Mouse (Mus musculus): ENCODE data around the gene Colgalt1. TPM values are rescaled to one million over a fixed set of nuclear protein-coding genes. Genes with fewer than 3 reads are reported as not detected.

Gene Colgalt1
- polyA plus RNA-seq, 1 experiment from 2014 or later = 74.5 TPM

GRCm38 (mm10) chr8:71633164-71633563, 22.4 kb downstream of the Colgalt1 start:
- H3K9ac ChIP-seq = no peak overlapping the region
- peaks cover 19% of the 10 kb centered on the region for H3K27me3 ChIP-seq (replicated peaks)
- H3K27ac ChIP-seq = no peak overlapping the region
- H3K4me2 ChIP-seq = no peak overlapping the region
- WGBS = 6% methylated on average over 19 of the region's 22 CpGs
- H3K9me3 ChIP-seq = no peaks in the 10 kb centered on the region
- no peak overlapping the region for H3K4me3 ChIP-seq
- H3K36me3 ChIP-seq (replicated peaks) = 0 out of 2 replicates have a peak, but pooled peaks cover 5% of the 10 kb centered on the region
- H3K4me1 ChIP-seq = peaks cover 27% of the 10 kb centered on the region
- ATAC-seq (replicated peaks) = no peak

- ATAC-seq (replicated peaks) = peak; percentile 50
- no peak overlapping the region for H3K4me3 ChIP-seq
- peaks cover 20% of the 10 kb centered on the region for H3K4me1 ChIP-seq
- H3K27ac ChIP-seq = peak overlapping the region; percentile 68
- WGBS = 6% methylated on average over 26 of the region's 26 CpGs
- peaks cover 6% of the 10 kb centered on the region; the same call in 1 of the 2 replicates for H3K36me3 ChIP-seq (replicated peaks)
- H3K9ac ChIP-seq = no peak overlapping the region; the same call in 1 of the 2 replicates
- peaks cover 23% of the 10 kb centered on the region for H3K27me3 ChIP-seq (replicated peaks)
- peak overlapping the region; percentile 25 for H3K4me2 ChIP-seq
- no peaks in the 10 kb centered on the region for H3K9me3 ChIP-seq
Observed at GRCm38 (mm10) chr8:71633981-71634667, 23.3 kb downstream of the Colgalt1 start.

- no peak overlapping the region for H3K4me2 ChIP-seq
- H3K27me3 ChIP-seq (replicated peaks) = peaks cover 11% of the 10 kb centered on the region; the same call in 1 of the 2 replicates
- no peak for ATAC-seq (replicated peaks)
- H3K4me3 ChIP-seq = no peak overlapping the region
- no peaks in the 10 kb centered on the region for H3K9me3 ChIP-seq
- H3K36me3 ChIP-seq (replicated peaks) = peaks cover 25% of the 10 kb centered on the region; the same call in 1 of the 2 replicates
- peaks cover 9% of the 10 kb centered on the region for H3K4me1 ChIP-seq
- 61% methylated on average over 8 of the region's 8 CpGs for WGBS
- no peak overlapping the region for H3K9ac ChIP-seq
- no peak overlapping the region for H3K27ac ChIP-seq
Observed at GRCm38 (mm10) chr8:71637149-71638095, 26.6 kb downstream of the Colgalt1 start.

- Histone ChIP-seq H3K4me2 (no peak overlapping the region), H3K36me3 (replicated peaks) (peaks cover 30% of the 10 kb centered on the region; the same call in 1 of the 2 replicates), H3K27ac (no peak overlapping the region), H3K9me3 (no peaks in the 10 kb centered on the region), H3K9ac (no peak overlapping the region), H3K27me3 (replicated peaks) (0 out of 2 replicates have a peak, but pooled peaks cover 11% of the 10 kb centered on the region), H3K4me1 (peaks cover 9% of the 10 kb centered on the region), H3K4me3 (no peak overlapping the region)
- 65% methylated on average over 6 of the region's 6 CpGs for WGBS
- ATAC-seq (replicated peaks) = no peak
Observed at GRCm38 (mm10) chr8:71638321-71638720, 27.5 kb downstream of the Colgalt1 start.

GRCm38 (mm10) chr8:71639318-71639717, 28.5 kb downstream of the Colgalt1 start:
- Histone ChIP-seq H3K27me3 (replicated peaks) (0 out of 2 replicates have a peak, but pooled peaks cover 11% of the 10 kb centered on the region), H3K36me3 (replicated peaks) (peaks cover 32% of the 10 kb centered on the region), H3K9me3 (no peaks in the 10 kb centered on the region), H3K27ac (no peak overlapping the region), H3K4me3 (no peak overlapping the region), H3K9ac (no peak overlapping the region), H3K4me1 (peaks cover 7% of the 10 kb centered on the region), H3K4me2 (no peak overlapping the region)
- 85% methylated on average over 4 of the region's 4 CpGs for WGBS
- no peak for ATAC-seq (replicated peaks)

GRCm38 (mm10) chr8:71645510-71645909, 34.7 kb downstream of the Colgalt1 start:
- ATAC-seq (replicated peaks) = no peak
- Histone ChIP-seq H3K9me3 (no peaks in the 10 kb centered on the region), H3K27me3 (replicated peaks) (no peaks in the 10 kb centered on the region)

GRCm38 (mm10) chr8:71654600-71654999, 43.8 kb downstream of the Colgalt1 start:
- H3K9ac ChIP-seq = no peak overlapping the region
- H3K4me1 ChIP-seq = 0 out of 2 replicates have a peak, but pooled peaks cover 5% of the 10 kb centered on the region
- no peak overlapping the region for H3K4me3 ChIP-seq
- H3K9me3 ChIP-seq = no peaks in the 10 kb centered on the region
- peaks cover 25% of the 10 kb centered on the region for H3K36me3 ChIP-seq (replicated peaks)
- H3K27ac ChIP-seq = no peak overlapping the region
- WGBS = 3% methylated on average over 24 of the region's 24 CpGs
- peaks cover 37% of the 10 kb centered on the region for H3K27me3 ChIP-seq (replicated peaks)
- peak; percentile 15; the same call in 1 of the 2 replicates for ATAC-seq (replicated peaks)
- peak overlapping the region; percentile 20; the same call in 1 of the 2 replicates for H3K4me2 ChIP-seq

More at GRCm38 (mm10) chr8:71645510-71645909, 34.7 kb downstream of the Colgalt1 start:
- no peak overlapping the region for H3K4me2 ChIP-seq
- H3K4me1 ChIP-seq = no peaks in the 10 kb centered on the region
- peaks cover 55% of the 10 kb centered on the region for H3K36me3 ChIP-seq (replicated peaks)
- WGBS = 85% methylated on average over 9 of the region's 9 CpGs
- H3K4me3 ChIP-seq = no peak overlapping the region
- H3K27ac ChIP-seq = no peak overlapping the region
- H3K9ac ChIP-seq = no peak overlapping the region

GRCm38 (mm10) chr8:71657816-71658215, 47.0 kb downstream of the Colgalt1 start:
- H3K27me3 ChIP-seq (replicated peaks) = peaks cover 44% of the 10 kb centered on the region
- WGBS = 31% methylated on average over 9 of the region's 9 CpGs

GRCm38 (mm10) chr8:71658515-71659049, 47.8 kb downstream of the Colgalt1 start:
- ATAC-seq (replicated peaks) = no peak
- Histone ChIP-seq H3K27ac (no peak overlapping the region), H3K9me3 (no peaks in the 10 kb centered on the region), H3K4me3 (no peak overlapping the region), H3K27me3 (replicated peaks) (peaks cover 42% of the 10 kb centered on the region), H3K9ac (no peak overlapping the region), H3K4me2 (no peak overlapping the region), H3K36me3 (replicated peaks) (peaks cover 16% of the 10 kb centered on the region; the same call in 1 of the 2 replicates), H3K4me1 (0 out of 2 replicates have a peak, but pooled peaks cover 9% of the 10 kb centered on the region)
- 32% methylated on average over 17 of the region's 17 CpGs for WGBS

More at GRCm38 (mm10) chr8:71657816-71658215, 47.0 kb downstream of the Colgalt1 start:
- Histone ChIP-seq H3K27ac (no peak overlapping the region), H3K9me3 (no peaks in the 10 kb centered on the region), H3K4me1 (0 out of 2 replicates have a peak, but pooled peaks cover 9% of the 10 kb centered on the region), H3K4me3 (no peak overlapping the region), H3K36me3 (replicated peaks) (peaks cover 13% of the 10 kb centered on the region; the same call in 1 of the 2 replicates), H3K9ac (no peak overlapping the region), H3K4me2 (no peak overlapping the region)
- no peak for ATAC-seq (replicated peaks)

- Histone ChIP-seq H3K27ac (no peak overlapping the region), H3K4me1 (0 out of 2 replicates have a peak, but pooled peaks cover 5% of the 10 kb centered on the region), H3K36me3 (replicated peaks) (peaks cover 21% of the 10 kb centered on the region), H3K9ac (no peak overlapping the region), H3K27me3 (replicated peaks) (peaks cover 37% of the 10 kb centered on the region), H3K4me2 (no peak overlapping the region), H3K4me3 (no peak overlapping the region), H3K9me3 (no peaks in the 10 kb centered on the region)
- WGBS = 54% methylated on average over 1 of the region's 1 CpGs
- no peak for ATAC-seq (replicated peaks)
Observed at GRCm38 (mm10) chr8:71659751-71660150, 49.0 kb downstream of the Colgalt1 start.

- H3K36me3 ChIP-seq (replicated peaks) = peaks cover 21% of the 10 kb centered on the region
- peak; percentile 65 for ATAC-seq (replicated peaks)
- H3K4me2 ChIP-seq = no peak overlapping the region
- no peak overlapping the region for H3K4me3 ChIP-seq
- H3K9me3 ChIP-seq = no peaks in the 10 kb centered on the region
- H3K4me1 ChIP-seq = 0 out of 2 replicates have a peak, but pooled peaks cover 5% of the 10 kb centered on the region
- H3K27me3 ChIP-seq (replicated peaks) = peaks cover 31% of the 10 kb centered on the region
- WGBS = 7% methylated on average over 36 of the region's 36 CpGs
- H3K9ac ChIP-seq = no peak overlapping the region
- H3K27ac ChIP-seq = no peak overlapping the region
Observed at GRCm38 (mm10) chr8:71660325-71661120, 49.7 kb downstream of the Colgalt1 start.

All from midbrain, embryonic 15.5 days (tissue).